Mouse (Mus musculus) right cerebral cortex, adult 2 months (tissue): ENCODE measurements around the gene Slc4a8.

Experiments used
- DNase-seq, 2 experiments: peaks; one replicate each; pipeline ENCODE4 v3.0.0; 2021 to 2022; ENCODE audit warnings: low spot score in 2 of 2

The Slc4a8 gene

GRCm38 (mm10) chr15:100761419-100762185 lies at the start of gene Slc4a8:
TSS of gene Slc4a8 (plus strand) at chr15:100761747.
- DNase-seq = peak; percentile 95

GRCm38 (mm10) chr15:100714470-100714869 lies 47.1 kb upstream of the Slc4a8 start:
- no peak for DNase-seq

GRCm38 (mm10) chr15:100715399-100715993 lies 46.1 kb upstream of the Slc4a8 start:
- DNase-seq = no peak

- no peak for DNase-seq
Observed at GRCm38 (mm10) chr15:100717933-100718332, 43.6 kb upstream of the Slc4a8 start.

- DNase-seq = no peak
Observed at GRCm38 (mm10) chr15:100718572-100718971, 43.0 kb upstream of the Slc4a8 start.

- DNase-seq = no peak
Observed at GRCm38 (mm10) chr15:100719217-100719616, 42.3 kb upstream of the Slc4a8 start.

- DNase-seq = no peak
Observed at GRCm38 (mm10) chr15:100720066-100720465, 41.5 kb upstream of the Slc4a8 start.

GRCm38 (mm10) chr15:100721445-100721844 lies 40.1 kb upstream of the Slc4a8 start:
- DNase-seq = no peak

- no peak for DNase-seq
Observed at GRCm38 (mm10) chr15:100722026-100722425, 39.5 kb upstream of the Slc4a8 start.

- DNase-seq = no peak
Observed at GRCm38 (mm10) chr15:100722564-100722963, 39.0 kb upstream of the Slc4a8 start.

GRCm38 (mm10) chr15:100723505-100723904 lies 38.0 kb upstream of the Slc4a8 start:
- peak in 1 of 2 experiments; percentile 37 for DNase-seq

GRCm38 (mm10) chr15:100726721-100727120 lies 34.8 kb upstream of the Slc4a8 start:
- DNase-seq = no peak

- no peak for DNase-seq
Observed at GRCm38 (mm10) chr15:100727834-100728233, 33.7 kb upstream of the Slc4a8 start.

GRCm38 (mm10) chr15:100728586-100728985 lies 33.0 kb upstream of the Slc4a8 start:
- no peak for DNase-seq

GRCm38 (mm10) chr15:100729281-100729985 lies 32.1 kb upstream of the Slc4a8 start, which contains the start of gene Galnt6:
TSS of gene Galnt6 (minus strand) at chr15:100729376.
- DNase-seq = no peak

- DNase-seq = no peak
Observed at GRCm38 (mm10) chr15:100731081-100731480, 30.5 kb upstream of the Slc4a8 start.

- DNase-seq = no peak
Observed at GRCm38 (mm10) chr15:100732580-100732979, 29.0 kb upstream of the Slc4a8 start.

- no peak for DNase-seq
Observed at GRCm38 (mm10) chr15:100735095-100735952, 26.2 kb upstream of the Slc4a8 start.

- DNase-seq = no peak
Observed at GRCm38 (mm10) chr15:100735953-100736300, 25.6 kb upstream of the Slc4a8 start.

GRCm38 (mm10) chr15:100737667-100738066 lies 23.9 kb upstream of the Slc4a8 start:
- DNase-seq = no peak

- no peak for DNase-seq
Observed at GRCm38 (mm10) chr15:100738351-100738781, 23.2 kb upstream of the Slc4a8 start.

- DNase-seq = no peak
Observed at GRCm38 (mm10) chr15:100739442-100739841, 22.1 kb upstream of the Slc4a8 start.
